Mouse (Mus musculus) gastrocnemius, postnatal 36 days (tissue): ENCODE data around the gene Magi3. TPM values are rescaled to one million over a fixed set of nuclear protein-coding genes. Genes with fewer than 3 reads are reported as not detected.

Experiments used
- DNase-seq, 2 experiments: peaks; one replicate each; pipeline ENCODE4 v3.0.0; 2022
- intact Hi-C: fragments of 180-260 bp; cut with DNase I; formaldehyde crosslinking; loops from one replicate; pipeline ENCODE4 v1.15.1; 2025
- total RNA-seq, 2 experiments: library from RNA; stranded (reverse); gene quantifications; 2 replicates each; pipeline ENCODE4 v1.2.3; 2021

Gene Magi3
- total RNA-seq, 2 experiments from 2014 or later, result 1.8 to 2.4 TPM

DNA sequence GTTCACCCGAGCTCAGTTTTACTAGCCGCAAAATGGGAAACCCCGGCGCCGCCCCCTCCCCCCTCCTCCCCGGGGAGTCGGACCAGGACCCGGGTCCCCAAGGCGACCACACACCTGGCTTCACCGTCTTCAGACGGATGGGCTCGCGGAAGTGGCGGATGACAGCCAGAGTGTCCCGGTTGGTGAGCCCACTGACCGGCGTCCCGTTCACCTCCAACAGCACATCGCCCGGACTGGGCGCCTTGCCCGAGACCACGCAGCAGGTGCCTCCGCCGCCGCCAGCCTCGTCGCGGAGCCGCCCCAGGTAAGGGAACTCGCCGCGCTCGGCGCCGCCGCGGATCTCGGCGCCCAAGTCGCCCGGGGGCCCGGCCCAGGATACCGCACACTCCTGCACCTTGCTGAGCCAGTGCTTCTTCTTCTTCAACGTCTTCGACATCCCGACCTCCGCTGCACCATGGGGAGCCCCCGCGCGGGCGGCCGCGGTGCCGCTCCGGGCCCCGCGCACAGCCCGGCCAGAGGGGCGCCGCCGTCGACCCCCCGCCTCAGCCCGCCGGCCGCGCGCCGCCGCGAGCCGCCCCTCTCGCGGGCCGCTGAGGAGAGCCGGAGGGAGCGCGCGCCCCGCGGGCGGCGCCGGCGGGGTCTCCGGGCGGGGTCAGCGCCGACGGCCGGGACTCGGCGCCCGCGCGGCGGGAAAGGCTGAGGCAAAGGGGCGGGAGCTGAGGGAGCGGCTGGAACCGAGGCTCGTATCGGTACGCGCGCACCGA lies 461 bp downstream of the Magi3 start:
- intact Hi-C loops, result loop anchor here (5.0 kb wide), 1 partner anchor 223 kb away; no protein-coding TSS in a partner anchor
- DNase-seq, result peak; percentile 13 to 39

DNA sequence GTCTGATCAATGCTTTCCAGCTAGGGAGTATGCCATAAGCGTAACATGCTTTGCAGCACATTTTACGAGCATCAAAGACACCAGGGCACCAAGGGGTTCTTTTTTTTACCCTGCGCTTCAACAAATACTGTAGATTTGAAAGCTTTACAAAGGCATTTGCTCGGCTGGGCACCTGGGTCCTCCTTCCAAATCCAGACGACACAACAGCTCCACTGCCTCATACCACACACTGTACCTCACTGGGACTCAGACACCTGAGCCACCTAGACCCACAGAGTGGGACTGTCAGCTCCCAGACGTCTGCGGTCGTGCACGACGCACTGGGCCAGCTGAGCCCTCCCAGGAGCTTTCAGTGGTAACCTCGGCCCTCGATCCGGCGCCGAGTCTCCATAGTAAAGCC lies 1.2 kb downstream of the Magi3 start:
- peak in 1 of 2 experiments; percentile 19 for DNase-seq
- intact Hi-C loops, result no loop called here

DNA sequence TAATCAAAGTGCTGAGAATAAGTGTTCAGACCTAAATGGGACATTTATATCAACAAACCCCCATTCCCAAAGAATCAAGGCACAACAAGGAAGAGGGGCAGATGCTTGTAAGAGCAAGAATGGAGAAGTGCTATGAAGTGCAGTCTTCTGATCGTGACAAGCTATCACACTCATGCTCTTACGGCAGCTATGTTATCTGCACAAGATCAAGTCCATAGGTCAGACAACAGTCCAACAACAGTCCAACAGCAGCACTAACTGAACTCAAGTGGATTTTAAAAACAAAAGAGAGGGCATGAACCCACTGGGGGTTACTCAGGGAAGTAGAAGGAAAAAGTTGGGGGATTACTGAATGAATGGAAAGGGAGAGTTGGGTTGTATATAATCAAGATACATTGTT lies 30.4 kb downstream of the Magi3 start:
- intact Hi-C loops, result no loop called here
- no peak for DNase-seq

DNA sequence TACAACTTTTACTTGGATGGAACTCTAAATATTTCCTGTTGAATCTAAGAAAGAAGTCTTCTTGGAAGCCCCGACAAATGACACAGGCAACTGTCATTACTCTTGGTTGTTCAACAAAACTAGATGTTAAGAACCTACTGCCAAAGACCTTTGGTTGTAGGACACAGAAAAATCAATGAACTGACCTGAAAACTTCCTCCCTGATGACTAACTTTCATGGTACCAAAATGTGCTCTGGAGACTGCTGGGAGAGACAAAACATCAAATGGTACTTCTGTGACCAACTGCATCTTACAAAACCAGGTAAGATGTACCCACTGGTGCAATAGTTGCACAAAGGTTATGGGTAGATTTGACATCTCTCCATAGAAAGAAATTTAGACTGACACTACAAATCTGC lies 30.9 kb downstream of the Magi3 start:
- intact Hi-C loops, result no loop called here
- no peak for DNase-seq

DNA sequence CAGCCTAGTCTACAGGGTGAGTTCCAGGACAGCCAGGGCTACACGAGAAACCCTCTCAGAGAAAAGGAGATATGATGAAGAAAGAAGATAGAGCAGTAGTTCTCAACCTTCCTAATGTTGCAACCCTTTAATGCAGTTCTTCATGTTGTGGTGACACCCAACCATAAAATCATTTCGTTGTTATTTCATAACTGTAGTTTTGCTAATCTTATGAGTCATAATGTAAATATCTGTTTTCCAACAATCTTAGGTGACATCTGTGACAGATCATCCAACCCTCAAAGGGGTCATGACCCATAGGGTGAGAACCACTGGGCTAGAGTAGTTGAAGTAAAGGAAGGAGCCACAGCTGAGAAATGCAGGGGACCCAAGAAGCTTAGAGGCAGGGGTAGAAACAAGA lies 35.9 kb downstream of the Magi3 start:
- DNase-seq, result no peak
- intact Hi-C loops, result no loop called here

DNA sequence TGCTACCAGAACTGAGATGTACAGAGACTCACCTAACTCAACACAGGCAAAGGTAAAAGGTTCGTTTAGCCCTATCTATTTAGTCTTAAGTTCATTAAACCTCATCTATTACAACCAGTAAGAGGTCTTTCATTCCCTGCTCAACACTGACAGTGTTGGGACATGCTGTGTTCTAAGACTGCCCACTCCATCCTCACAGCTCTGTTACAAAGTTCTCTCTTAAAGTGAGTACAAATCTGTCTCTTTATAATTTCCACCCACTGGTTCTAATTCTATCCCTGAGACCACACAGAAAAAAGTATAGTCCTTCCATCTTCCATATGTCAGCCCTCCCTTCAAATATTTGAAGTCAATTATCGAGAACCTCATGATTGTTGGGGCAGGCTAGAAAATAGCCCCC lies 36.5 kb downstream of the Magi3 start:
- intact Hi-C loops, result no loop called here
- no peak for DNase-seq

DNA sequence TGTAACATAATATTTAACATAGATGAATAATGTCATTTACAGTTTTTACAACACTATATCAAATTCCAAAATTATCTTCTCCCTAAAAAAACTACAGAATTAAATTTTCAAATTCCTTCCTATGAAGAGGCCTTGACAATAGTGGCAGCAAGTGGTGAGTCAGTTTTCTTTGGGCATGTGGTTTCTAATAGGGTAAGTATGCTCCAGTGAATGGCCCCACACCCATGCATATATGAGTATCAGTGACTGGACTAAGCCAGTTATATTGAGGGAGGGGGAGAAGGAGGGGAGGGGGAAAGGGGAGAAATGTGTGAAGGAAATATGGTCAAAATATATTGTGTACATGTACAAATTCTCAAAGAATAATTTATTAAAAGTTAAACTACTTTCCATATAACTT lies 37.5 kb downstream of the Magi3 start:
- intact Hi-C loops, result no loop called here
- DNase-seq, result no peak

DNA sequence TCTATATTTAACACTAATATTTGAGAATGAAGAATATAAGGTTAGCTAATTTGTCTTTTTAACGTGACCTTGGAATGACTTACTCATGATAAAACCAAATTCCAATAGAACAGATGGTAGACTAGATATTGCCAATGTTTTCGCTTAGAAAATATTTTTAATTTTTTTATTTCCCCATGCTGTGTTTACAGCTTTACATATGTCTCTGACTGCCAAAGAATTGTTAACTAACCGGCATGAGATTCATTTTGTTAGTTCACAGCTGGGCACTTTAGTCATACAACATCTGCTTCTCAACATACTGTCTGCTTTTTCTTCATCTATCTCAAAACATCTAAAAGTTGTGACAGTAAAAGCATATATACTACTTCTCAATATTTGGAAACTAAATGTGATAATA lies 58.8 kb downstream of the Magi3 start:
- intact Hi-C loops, result no loop called here

DNA sequence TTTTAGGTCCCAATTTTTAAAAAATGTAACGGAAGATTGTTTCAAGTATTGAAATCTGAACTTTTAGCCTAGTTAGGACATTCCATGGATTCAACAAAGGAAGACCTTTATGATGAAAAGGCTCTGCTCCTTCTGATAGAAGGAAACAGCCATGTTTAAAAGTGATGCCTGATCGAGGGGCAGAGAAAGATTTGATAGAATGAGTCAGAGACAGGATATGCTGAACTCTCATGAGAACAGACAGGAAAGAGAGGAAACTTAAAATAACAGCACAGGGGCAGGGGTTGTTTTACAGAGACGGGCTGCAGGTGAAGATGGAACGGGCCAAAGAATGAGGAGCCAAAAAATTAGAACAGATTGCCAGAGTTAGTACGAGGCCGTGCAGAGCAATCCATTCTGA lies 59.6 kb downstream of the Magi3 start:
- intact Hi-C loops, result no loop called here
- DNase-seq, result no peak

More for the DNA sequence above, 58.8 kb downstream of the Magi3 start:
- no peak for DNase-seq

DNA sequence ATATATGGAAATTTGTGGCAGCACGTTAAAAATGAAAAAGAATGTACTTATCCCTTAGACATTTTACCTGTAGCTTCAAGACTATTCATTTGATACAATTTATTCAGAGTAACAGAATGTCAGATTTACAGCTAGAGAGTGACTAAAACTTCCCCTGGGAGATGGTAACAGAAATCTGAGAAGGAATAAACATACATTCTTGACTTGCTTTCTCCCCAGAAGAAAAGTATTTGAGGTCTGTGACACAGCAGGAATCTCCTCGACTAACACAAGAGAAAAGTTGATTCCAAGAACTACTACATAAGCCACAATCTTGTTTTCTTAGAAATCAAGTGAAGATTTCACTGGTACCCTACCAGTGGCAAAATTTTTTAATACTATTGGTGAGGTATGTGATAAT lies 70.0 kb downstream of the Magi3 start:
- intact Hi-C loops, result no loop called here
- no peak for DNase-seq

DNA sequence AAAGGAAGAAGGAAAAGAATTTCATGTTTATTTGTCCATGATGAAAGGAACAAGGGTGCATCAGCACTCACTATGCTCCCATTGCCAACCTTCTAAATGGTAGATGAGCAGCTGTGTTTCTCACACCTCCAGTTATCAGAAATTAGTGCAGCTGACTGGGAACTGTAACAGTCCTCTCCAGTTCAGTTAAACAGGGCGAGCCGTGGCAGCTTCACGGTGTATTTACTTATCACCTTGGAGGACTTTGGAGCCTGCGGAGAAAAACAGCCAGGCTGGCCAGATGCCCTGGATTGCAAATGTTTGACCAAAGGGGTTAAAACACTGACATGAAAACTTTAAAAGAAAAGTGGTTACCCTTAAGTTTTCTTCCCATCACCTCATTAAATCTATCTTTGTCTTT lies 77.8 kb downstream of the Magi3 start:
- intact Hi-C loops, result no loop called here
- DNase-seq, result no peak

DNA sequence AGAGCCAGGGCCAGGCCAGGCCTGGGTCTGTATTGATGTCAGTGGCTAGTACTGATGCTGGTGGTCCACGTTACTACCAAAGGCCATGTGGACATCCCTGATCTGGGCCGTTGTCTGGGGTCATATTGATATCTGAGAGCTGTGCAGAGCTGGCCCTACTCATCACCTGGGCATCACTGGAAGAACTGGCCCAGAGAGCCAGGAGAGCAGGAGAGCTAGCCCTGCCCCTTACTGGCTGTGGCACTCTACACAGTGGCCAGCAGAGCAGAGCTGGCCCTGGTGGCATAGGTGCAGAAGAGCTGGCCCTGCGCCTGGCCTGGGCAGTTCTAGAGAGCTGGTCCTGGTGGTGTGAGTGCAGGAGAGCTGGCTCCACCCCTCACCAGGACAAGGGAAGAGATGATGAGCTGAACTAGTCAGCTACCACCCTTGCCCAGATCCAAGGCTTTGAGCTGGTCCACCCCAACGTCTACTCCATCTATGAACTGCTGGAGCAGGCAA lies 81.2 kb downstream of the Magi3 start:
- intact Hi-C loops, result no loop called here
- DNase-seq, result no peak

DNA sequence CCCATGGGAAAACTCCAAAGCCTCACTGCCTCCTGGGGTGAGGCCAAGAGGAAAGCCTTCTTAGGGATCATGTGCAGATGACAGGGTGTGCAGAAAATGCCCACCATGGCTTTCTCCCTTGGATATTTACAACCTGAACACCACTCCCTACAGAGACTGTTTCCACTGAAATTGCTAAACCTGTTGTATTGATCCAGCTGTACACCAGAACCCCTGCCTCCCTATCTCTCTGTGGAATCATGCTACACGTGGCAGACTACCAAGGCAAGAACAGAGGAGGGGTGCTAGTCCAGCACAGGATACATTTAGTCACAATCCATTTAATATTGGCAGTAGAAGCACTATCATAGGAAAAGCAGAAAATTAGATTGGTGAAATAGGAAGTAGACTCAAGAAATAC lies 94.5 kb downstream of the Magi3 start:
- no peak for DNase-seq
- intact Hi-C loops, result no loop called here

DNA sequence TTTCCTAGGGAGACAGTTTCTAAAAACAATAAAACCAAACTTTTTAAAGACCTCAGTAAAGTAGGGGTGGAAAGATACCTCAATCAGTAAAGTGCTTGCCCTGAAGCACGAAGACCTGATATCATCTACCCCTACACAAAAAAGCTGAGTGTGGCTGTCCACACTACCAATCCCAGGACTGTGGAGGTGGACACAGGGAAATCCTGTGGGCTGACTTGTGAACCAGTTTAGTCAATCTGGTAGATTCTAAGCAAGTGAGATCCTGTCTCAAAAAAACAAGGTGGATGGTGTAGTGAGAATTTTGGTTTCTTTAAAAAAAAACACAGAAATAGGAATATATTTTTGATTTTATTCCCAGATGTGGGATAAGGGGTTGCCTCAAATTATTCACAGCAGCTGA lies 96.3 kb downstream of the Magi3 start:
- no peak for DNase-seq
- intact Hi-C loops, result no loop called here

DNA sequence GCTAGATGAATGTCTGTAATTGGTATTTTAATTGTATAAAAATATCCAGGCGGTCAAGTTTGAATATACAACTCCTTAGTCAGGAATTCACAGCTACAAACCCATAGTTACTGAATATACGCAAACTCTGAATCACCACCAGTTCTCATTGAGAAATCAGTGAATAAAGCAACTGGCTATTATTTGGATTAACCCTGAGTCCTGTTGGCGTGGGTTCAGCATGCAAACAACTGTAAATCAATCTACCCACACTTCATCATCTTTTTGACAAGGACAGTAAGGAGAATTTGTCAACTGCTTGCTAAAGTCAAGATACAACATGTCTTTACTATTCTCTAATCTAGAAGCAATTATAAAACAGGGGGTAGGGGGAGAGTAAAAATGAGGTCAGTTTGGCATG lies 110.7 kb downstream of the Magi3 start:
- no peak for DNase-seq
- intact Hi-C loops, result no loop called here

DNA sequence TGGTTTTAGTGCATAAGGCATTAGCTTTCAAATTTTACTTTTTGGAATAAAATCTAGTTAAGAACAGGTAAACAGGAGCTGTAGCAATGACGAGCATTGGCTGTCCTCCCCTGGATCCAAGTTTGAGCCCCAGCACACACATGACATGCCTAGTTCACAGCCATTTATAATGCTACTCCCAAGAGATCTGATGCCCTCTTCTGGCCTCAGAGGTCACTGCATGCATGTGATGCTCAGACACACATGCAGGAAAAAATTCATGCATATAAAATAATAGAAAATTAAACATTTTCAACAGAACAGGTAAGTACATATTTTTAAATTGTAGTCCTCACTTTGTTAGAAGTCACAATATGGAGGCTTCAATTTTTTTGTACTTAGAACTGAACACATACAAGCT lies 115.2 kb downstream of the Magi3 start:
- no peak for DNase-seq
- intact Hi-C loops, result loop anchor here (5.0 kb wide), 1 partner anchor 337 kb away; no protein-coding TSS in a partner anchor

DNA sequence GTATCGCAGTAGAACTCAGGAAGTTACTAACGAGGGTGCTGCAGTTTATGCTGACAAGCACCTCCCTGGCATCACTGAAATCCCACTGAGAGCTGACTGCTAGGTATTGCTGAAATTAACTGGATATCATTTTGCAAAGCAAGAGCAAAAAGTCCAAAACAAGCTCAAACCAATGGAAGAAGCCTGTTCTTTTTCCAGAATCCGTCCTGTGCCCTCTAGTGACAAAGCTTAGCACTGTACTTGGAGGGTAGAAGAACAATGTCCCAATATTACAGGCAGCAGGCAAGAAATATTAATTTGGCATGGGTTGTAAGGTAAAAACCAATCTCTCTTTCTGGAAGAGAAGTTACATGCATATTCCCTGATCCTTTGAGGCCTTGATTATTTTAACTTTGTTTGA lies 118.5 kb downstream of the Magi3 start:
- intact Hi-C loops, result loop anchor here (5.0 kb wide), 1 partner anchor 341 kb away; no protein-coding TSS in a partner anchor
- DNase-seq, result no peak

DNA sequence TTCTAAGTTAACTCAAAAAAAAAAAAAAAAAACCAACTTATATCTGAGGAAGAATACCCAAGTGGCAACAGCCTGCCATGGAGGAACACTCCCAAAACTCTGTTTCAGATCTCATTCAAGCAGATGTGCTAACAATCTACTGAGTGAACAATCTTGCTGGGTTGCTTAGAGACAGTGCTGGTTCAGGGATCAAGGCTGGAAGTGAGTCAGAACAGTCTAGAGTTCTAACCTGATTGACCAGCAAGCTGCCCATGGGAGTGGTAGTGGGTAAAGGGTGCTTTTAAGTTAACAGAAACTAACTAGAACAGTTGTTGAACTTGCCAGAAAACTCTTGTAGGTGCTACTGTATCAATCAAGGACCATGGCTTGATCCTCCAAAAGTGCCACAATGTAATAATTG lies 118.9 kb downstream of the Magi3 start:
- no peak for DNase-seq
- intact Hi-C loops, result loop anchor here (5.0 kb wide), 1 partner anchor 341 kb away; no protein-coding TSS in a partner anchor

DNA sequence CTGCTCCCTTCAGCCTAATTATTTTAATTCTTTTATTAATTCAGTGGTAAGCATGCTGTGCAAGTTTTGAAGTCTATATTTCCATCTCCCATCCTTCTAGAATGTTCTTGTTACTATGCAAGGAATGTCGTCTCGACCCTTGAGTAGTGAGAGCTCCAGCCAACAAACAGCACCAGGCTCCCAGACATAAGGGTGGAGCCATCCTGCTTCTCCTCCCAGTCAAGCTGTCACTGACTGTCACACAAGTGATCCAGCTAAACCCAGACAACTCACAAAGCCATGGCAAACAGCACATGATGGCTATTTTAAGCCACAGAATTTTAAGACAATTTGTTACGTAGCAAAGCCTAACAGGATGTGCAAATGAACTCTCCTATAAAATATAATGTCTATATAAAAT lies 124.2 kb downstream of the Magi3 start:
- intact Hi-C loops, result no loop called here
- DNase-seq, result no peak

DNA sequence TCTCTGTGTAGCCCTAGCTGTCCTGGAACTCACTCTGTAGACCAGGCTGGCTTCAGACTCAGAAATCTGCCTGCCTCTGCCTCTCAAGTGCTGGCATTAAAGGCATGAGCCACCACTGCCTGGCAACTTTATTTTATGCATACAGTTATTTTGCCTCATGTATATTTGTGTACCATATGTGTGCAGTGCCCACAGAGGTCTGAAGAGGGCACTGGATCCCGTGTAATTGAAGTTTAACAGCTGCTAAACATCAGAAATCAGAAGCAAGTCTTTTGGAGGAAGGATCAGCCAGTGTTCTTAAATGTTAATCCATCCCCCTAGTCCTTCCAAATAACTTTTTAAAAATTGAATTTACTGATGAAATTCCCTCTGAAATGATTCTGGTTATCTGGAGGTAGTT lies 125.5 kb downstream of the Magi3 start:
- intact Hi-C loops, result no loop called here
- no peak for DNase-seq

DNA sequence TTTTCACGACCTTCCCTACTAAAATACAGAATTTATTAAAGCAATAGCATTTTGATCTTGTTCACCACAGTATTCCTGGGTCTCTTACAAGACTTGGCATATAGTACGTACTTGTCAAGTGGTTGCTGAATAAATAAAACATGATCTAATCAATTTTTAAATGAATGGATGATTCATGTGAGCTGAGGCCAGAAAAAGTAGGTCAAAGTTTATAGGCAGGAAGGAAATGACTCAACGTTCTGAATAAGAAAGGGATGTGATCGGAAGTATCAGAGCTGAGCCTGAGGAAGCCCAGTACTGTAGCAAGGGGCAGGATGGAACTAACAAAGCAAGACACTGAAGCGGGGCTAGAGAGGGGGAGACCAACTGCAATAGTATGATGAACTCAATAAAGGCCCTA lies 127.4 kb downstream of the Magi3 start:
- DNase-seq, result no peak
- intact Hi-C loops, result no loop called here

DNA sequence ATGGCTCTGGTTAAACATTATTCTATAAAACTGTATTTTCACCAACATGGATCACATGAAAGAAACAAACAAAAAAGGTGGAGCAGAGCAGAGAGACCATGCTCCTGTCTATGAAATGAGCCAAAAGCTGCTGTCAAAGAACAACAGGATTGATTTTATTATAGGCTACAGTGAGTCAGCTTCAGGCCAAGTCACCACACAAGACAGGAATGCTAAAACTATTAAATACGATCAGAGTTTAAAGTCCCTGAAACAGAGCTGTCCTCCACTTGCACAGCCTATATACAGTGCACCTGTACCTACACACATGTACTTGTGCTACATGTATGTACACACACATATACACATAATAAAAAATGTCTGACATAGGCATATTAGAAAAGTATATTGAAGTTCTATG lies 138.1 kb downstream of the Magi3 start:
- intact Hi-C loops, result no loop called here
- no peak for DNase-seq

DNA sequence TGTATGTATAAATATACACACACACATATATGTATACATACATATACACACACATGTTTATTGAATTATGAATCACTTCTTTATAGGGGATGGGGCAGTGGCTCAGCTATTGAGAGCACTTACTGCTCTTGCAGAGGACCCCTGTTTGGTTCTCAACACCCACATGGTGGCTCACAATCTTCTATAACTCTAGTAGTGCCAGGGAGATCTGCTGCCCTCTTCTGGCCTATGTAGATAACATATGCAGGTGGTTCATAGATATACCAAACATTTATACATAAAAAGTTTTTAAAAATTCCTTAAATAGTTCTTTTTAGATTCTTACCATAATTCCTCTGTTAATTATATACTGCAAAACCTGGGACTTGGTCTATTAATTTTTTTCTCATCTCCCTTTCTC lies 141.4 kb downstream of the Magi3 start:
- DNase-seq, result no peak
- intact Hi-C loops, result no loop called here
